Mouse (Mus musculus) bone marrow macrophage, adult 2 months (primary cell): Measurements from ENCODE around the gene Sema3f.

ENCODE experiments used
- CTCF ChIP-seq: IDR thresholded peaks from 2 replicates; pipeline ENCODE4 v1.5.1; 2012; ENCODE audit warnings: low read depth, mild to moderate bottlenecking, low read length, moderate library complexity
- POLR2A ChIP-seq: IDR thresholded peaks from 2 replicates; pipeline ENCODE4 v1.6.1; 2012; ENCODE audit warnings: mild to moderate bottlenecking, low read depth, low read length, borderline replicate concordance

- TF ChIP-seq CTCF (no peak), POLR2A (no peak)
Measured at GRCm38 (mm10) chr9:107707701-107708438, 2.4 kb downstream of the Sema3f start.
